Mouse (Mus musculus): ENCODE measurements at regions not wholly inside any gene's neighbourhood (a gene's known extent, or its start where the extent isn't known, plus 50 kb on each side); places are given as distances from the start of the nearest gene placed in this dataset.

- Histone ChIP-seq H3K36me3 (ENCODE audit: control insufficient read depth in 1 of 2, insufficient read depth in 2 of 2, low read length in 2 of 2) (no peaks in the 10 kb centered on the region), H3K27ac (ENCODE audit: control insufficient read depth, low read depth, low read length) (no peak overlapping the region), H3K9me3 (replicated peaks; ENCODE audit: insufficient read depth, low read length) (no peaks in the 10 kb centered on the region), H3K4me1 (ENCODE audit: control insufficient read depth in 1 of 2, insufficient read depth in 2 of 2, low read length in 2 of 2) (no peaks in the 10 kb centered on the region), H3K4me3 (ENCODE audit: control insufficient read depth in 1 of 2, insufficient read depth in 1 of 2, low read depth in 2 of 2, low read length in 2 of 2) (no peak overlapping the region), H3K9ac (ENCODE audit: control insufficient read depth, low read depth, low read length, poor library complexity, severe bottlenecking) (no peak overlapping the region), H3K79me2 (ENCODE audit: control insufficient read depth, insufficient read depth, low read length, poor library complexity) (no peaks in the 10 kb centered on the region), H3K27me3 (ENCODE audit: control insufficient read depth in 1 of 2, insufficient read depth in 2 of 2, low read length in 2 of 2) (no peaks in the 10 kb centered on the region)
- TF ChIP-seq RAD21 (IDR thresholded peaks at IDR 0.05; ENCODE audit: low read depth, low read length) (no peak), MEF2A (IDR thresholded peaks at IDR 0.05; ENCODE audit: extremely low read depth, insufficient replicate concordance, low read depth, low read length, poor library complexity, severe bottlenecking) (no peak), MYC (IDR thresholded peaks at IDR 0.05; ENCODE audit: low read depth, low read length) (no peak), BHLHE40 (IDR thresholded peaks at IDR 0.05; ENCODE audit: borderline replicate concordance, low read depth, low read length) (no peak), TCF12 (IDR thresholded peaks at IDR 0.05; ENCODE audit: low read depth, low read length) (no peak), MAZ (IDR thresholded peaks at IDR 0.05; ENCODE audit: low read depth, low read length) (no peak), MAFK (IDR thresholded peaks at IDR 0.05; ENCODE audit: borderline replicate concordance, low read depth, low read length) (no peak), KAT2A (conservative IDR thresholded peaks at IDR 0.05; ENCODE audit: low read depth, low read length) (no peak), USF2 (IDR thresholded peaks at IDR 0.05; ENCODE audit: borderline replicate concordance in 1 of 2, insufficient read depth in 1 of 2, low read depth in 1 of 2, low read length in 2 of 2) (no peak), POLR2A (IDR thresholded peaks at IDR 0.05; ENCODE audit: control insufficient read depth in 1 of 2, insufficient read depth in 1 of 2, low read depth in 1 of 2, low read length in 2 of 2, poor library complexity in 1 of 2) (no peak)
- DNase-seq (ENCODE audit: low read depth, low spot score), result no peak
These were observed 50.4 kb upstream of the Clnk start for GRCm38 (mm10) chr5:38927051-38927450.
